Mouse (Mus musculus) forebrain, embryonic 10.5 days (tissue): ENCODE data around the gene Plekha8. TPM values are rescaled to one million over a fixed set of nuclear protein-coding genes. Genes with fewer than 3 reads are reported as not detected.

Experiments
- DNase-seq: peaks from one replicate; pipeline ENCODE4 v3.0.0-alpha.2; 2017; ENCODE audit warnings: low spot score; ENCODE audit errors: extremely low spot score
- H3K27ac ChIP-seq: fragments of 300-500 bp; sonication (generic); 2 replicates; pipeline ENCODE4 v1.5.1; 2016; ENCODE audit warnings: mild to moderate bottlenecking
- H3K27me3 ChIP-seq: fragments of 300-500 bp; sonication (generic); 2 replicates; pipeline ENCODE4 v1.6.1; 2016; ENCODE audit warnings: mild to moderate bottlenecking; ENCODE audit not compliant: poor library complexity, severe bottlenecking
- H3K36me3 ChIP-seq: fragments of 300-500 bp; sonication (generic); replicated peaks from 2 replicates; pipeline ENCODE4 v1.6.1; 2016; ENCODE audit warnings: mild to moderate bottlenecking, moderate library complexity
- H3K4me1 ChIP-seq: fragments of 300-500 bp; sonication (generic); 2 replicates; pipeline ENCODE4 v1.6.1; 2016
- H3K4me3 ChIP-seq: fragments of 300-500 bp; sonication (generic); 2 replicates; pipeline ENCODE4 v1.5.1; 2016; ENCODE audit warnings: mild to moderate bottlenecking, moderate library complexity
- H3K9me3 ChIP-seq: fragments of 300-500 bp; sonication (generic); 2 replicates; pipeline ENCODE4 v1.6.1; 2016; ENCODE audit warnings: mild to moderate bottlenecking, moderate library complexity
- WGBS: fragments of 180-500 bp; shearing (Covaris S2); methylation state at CpG from one replicate; pipeline ENCODE4 v1.1.7; 2016; 5-methylcytosine and 5-hydroxymethylcytosine counted together
- polyA plus RNA-seq: library from polyadenylated mRNA; unstranded; fragments of >200 nt; fragmentation: Nextera tagmentation; extraction: Ambion mirVana; gene quantifications from 2 replicates; pipeline ENCODE4 v1.2.1, GENCODE M21; 2016

The Plekha8 gene
- polyA plus RNA-seq, 1 experiment from 2014 or later: 21.6 TPM

- Histone ChIP-seq H3K27me3 (no peaks in the 10 kb centered on the region), H3K4me3 (no peak overlapping the region), H3K4me1 (no peaks in the 10 kb centered on the region), H3K36me3 (peaks cover 43% of the 10 kb centered on the region), H3K9me3 (no peaks in the 10 kb centered on the region), H3K27ac (no peak overlapping the region)
- 90% methylated on average over 4 of the region's 4 CpGs for WGBS
- no peak for DNase-seq
These were observed 25.4 kb downstream of the Plekha8 start for GRCm38 (mm10) chr6:54620357-54620756.

- H3K4me1 ChIP-seq: no peaks in the 10 kb centered on the region
- no peaks in the 10 kb centered on the region for H3K27me3 ChIP-seq
- no peak overlapping the region for H3K27ac ChIP-seq
- H3K9me3 ChIP-seq: no peaks in the 10 kb centered on the region
- no peak overlapping the region for H3K4me3 ChIP-seq
- H3K36me3 ChIP-seq: peaks cover 75% of the 10 kb centered on the region
- WGBS: 93% methylated on average over 3 of the region's 3 CpGs
- DNase-seq: no peak
These were observed 33.5 kb downstream of the Plekha8 start for GRCm38 (mm10) chr6:54628381-54628780.

GRCm38 (mm10) chr6:54629734-54630133, 34.8 kb downstream of the Plekha8 start:
- Histone ChIP-seq H3K4me3 (no peak overlapping the region), H3K9me3 (no peaks in the 10 kb centered on the region), H3K27ac (no peak overlapping the region), H3K27me3 (no peaks in the 10 kb centered on the region), H3K36me3 (peaks cover 66% of the 10 kb centered on the region), H3K4me1 (no peaks in the 10 kb centered on the region)
- no peak for DNase-seq
- 36% methylated on average over 7 of the region's 7 CpGs for WGBS

- H3K36me3 ChIP-seq: peaks cover 55% of the 10 kb centered on the region
- H3K4me3 ChIP-seq: no peak overlapping the region
- no peaks in the 10 kb centered on the region for H3K9me3 ChIP-seq
- no peak for DNase-seq
- no peaks in the 10 kb centered on the region for H3K4me1 ChIP-seq
- WGBS: 68% methylated on average over 3 of the region's 3 CpGs
- H3K27ac ChIP-seq: no peak overlapping the region
- no peaks in the 10 kb centered on the region for H3K27me3 ChIP-seq
These were observed 36.6 kb downstream of the Plekha8 start for GRCm38 (mm10) chr6:54631462-54631861.

GRCm38 (mm10) chr6:54639877-54640276, 45.0 kb downstream of the Plekha8 start:
- Histone ChIP-seq H3K9me3 (no peaks in the 10 kb centered on the region), H3K4me1 (no peaks in the 10 kb centered on the region), H3K36me3 (peaks cover 32% of the 10 kb centered on the region), H3K27me3 (no peaks in the 10 kb centered on the region), H3K27ac (no peak overlapping the region), H3K4me3 (no peak overlapping the region)
- DNase-seq: no peak
- 95% methylated on average over 3 of the region's 3 CpGs for WGBS

- H3K27ac ChIP-seq: no peak overlapping the region
- H3K9me3 ChIP-seq: no peaks in the 10 kb centered on the region
- H3K36me3 ChIP-seq: peaks cover 28% of the 10 kb centered on the region
- H3K4me3 ChIP-seq: no peak overlapping the region
- no peaks in the 10 kb centered on the region for H3K4me1 ChIP-seq
- no peaks in the 10 kb centered on the region for H3K27me3 ChIP-seq
- DNase-seq: no peak
- 89% methylated on average over 2 of the region's 2 CpGs for WGBS
These were observed 47.0 kb downstream of the Plekha8 start for GRCm38 (mm10) chr6:54641953-54642352.

- Histone ChIP-seq H3K4me1 (no peaks in the 10 kb centered on the region), H3K36me3 (peaks cover 26% of the 10 kb centered on the region), H3K4me3 (no peak overlapping the region), H3K27me3 (no peaks in the 10 kb centered on the region), H3K27ac (no peak overlapping the region), H3K9me3 (no peaks in the 10 kb centered on the region)
- WGBS: 92% methylated on average over 4 of the region's 4 CpGs
- no peak for DNase-seq
These were observed 48.3 kb downstream of the Plekha8 start for GRCm38 (mm10) chr6:54643181-54643580.

GRCm38 (mm10) chr6:54655471-54656095, 60.7 kb downstream of the Plekha8 start:
- 85% methylated on average over 11 of the region's 11 CpGs for WGBS
- H3K4me1 ChIP-seq: no peaks in the 10 kb centered on the region
- no peaks in the 10 kb centered on the region for H3K36me3 ChIP-seq
- H3K27me3 ChIP-seq: no peaks in the 10 kb centered on the region
- no peak overlapping the region for H3K4me3 ChIP-seq
- no peak for DNase-seq
- no peaks in the 10 kb centered on the region for H3K9me3 ChIP-seq
- no peak overlapping the region for H3K27ac ChIP-seq

GRCm38 (mm10) chr6:54657861-54658260, 63.0 kb downstream of the Plekha8 start:
- WGBS: 97% methylated on average over 6 of the region's 6 CpGs
- H3K27me3 ChIP-seq: no peaks in the 10 kb centered on the region
- H3K4me3 ChIP-seq: no peak overlapping the region
- no peaks in the 10 kb centered on the region for H3K36me3 ChIP-seq
- H3K27ac ChIP-seq: no peak overlapping the region
- H3K4me1 ChIP-seq: no peaks in the 10 kb centered on the region
- H3K9me3 ChIP-seq: no peaks in the 10 kb centered on the region
- DNase-seq: no peak

- peaks cover 6% of the 10 kb centered on the region; the same call in 1 of the 2 replicates for H3K9me3 ChIP-seq
- H3K4me3 ChIP-seq: no peak overlapping the region
- H3K36me3 ChIP-seq: no peaks in the 10 kb centered on the region
- no peak overlapping the region for H3K27ac ChIP-seq
- DNase-seq: no peak
- 90% methylated on average over 6 of the region's 6 CpGs for WGBS
- no peaks in the 10 kb centered on the region for H3K27me3 ChIP-seq
- H3K4me1 ChIP-seq: no peaks in the 10 kb centered on the region
These were observed 75.0 kb downstream of the Plekha8 start for GRCm38 (mm10) chr6:54669868-54670267.

GRCm38 (mm10) chr6:54672901-54673300, 78.0 kb downstream of the Plekha8 start:
- no peaks in the 10 kb centered on the region for H3K27me3 ChIP-seq
- no peaks in the 10 kb centered on the region for H3K36me3 ChIP-seq
- H3K9me3 ChIP-seq: no peaks in the 10 kb centered on the region; the same call in 1 of the 2 replicates
- H3K27ac ChIP-seq: no peak overlapping the region
- no peaks in the 10 kb centered on the region for H3K4me1 ChIP-seq
- WGBS: 57% methylated on average over 5 of the region's 5 CpGs
- no peak for DNase-seq
- H3K4me3 ChIP-seq: no peak overlapping the region

- H3K9me3 ChIP-seq: no peaks in the 10 kb centered on the region
- no peaks in the 10 kb centered on the region for H3K36me3 ChIP-seq
- 82% methylated on average over 5 of the region's 5 CpGs for WGBS
- H3K4me3 ChIP-seq: no peak overlapping the region
- H3K27ac ChIP-seq: no peak overlapping the region
- no peak for DNase-seq
- peaks cover 47% of the 10 kb centered on the region for H3K27me3 ChIP-seq
- H3K4me1 ChIP-seq: peaks cover 18% of the 10 kb centered on the region
These were observed 84.8 kb downstream of the Plekha8 start for GRCm38 (mm10) chr6:54679686-54680085.

GRCm38 (mm10) chr6:54680891-54681745, 86.2 kb downstream of the Plekha8 start, which contains the start of gene Mturn:
TSS of gene Mturn (plus strand) at chr6:54681624.
- Histone ChIP-seq H3K27me3 (peaks cover 47% of the 10 kb centered on the region), H3K9me3 (no peaks in the 10 kb centered on the region), H3K36me3 (no peaks in the 10 kb centered on the region), H3K27ac (peak within 1 kb of the TSS; percentile 84), H3K4me1 (peaks cover 18% of the 10 kb centered on the region), H3K4me3 (peak within 1 kb of the TSS; percentile 93)
- WGBS: 5% methylated on average over 44 of the region's 48 CpGs
- peak; percentile 95 for DNase-seq
